Comparison of ENCODE assay signal across 8 mouse cellular contexts in the genomic region with DNA sequence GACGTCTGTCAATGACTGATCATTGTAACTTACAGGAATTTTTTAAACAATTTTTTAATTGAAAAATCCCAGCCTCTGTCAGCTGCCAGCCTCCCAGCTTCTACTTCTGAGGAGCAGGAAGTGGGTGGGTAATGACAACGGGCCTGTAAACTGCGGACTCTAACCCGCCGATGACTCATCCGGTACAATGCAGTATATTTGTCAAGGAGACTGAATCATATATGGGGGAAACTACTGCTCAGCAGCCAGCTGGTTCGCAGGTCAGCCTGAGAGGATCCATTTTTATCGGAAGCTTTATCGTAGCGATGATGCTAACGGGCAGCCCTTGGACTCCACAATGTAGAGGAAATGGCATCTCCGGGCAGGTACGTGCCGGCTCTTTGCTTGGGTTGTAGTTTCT. TPM values are rescaled to one million over a fixed set of nuclear protein-coding genes. Genes with fewer than 3 reads are reported as not detected.
A peak's percentile ranks its signal among the peaks of the same experiment; 100 is the strongest.
DNase-seq lines count a peak whose midpoint lies in the region; ATAC-seq and TF ChIP-seq lines count a peak whose summit lies in the region.

No protein-coding gene starts in this region.

- H3K36me3 ChIP-seq in kidney, postnatal 0 days (ENCODE audit: insufficient read depth, low read length), result no peaks in the 10 kb centered on the region
- H3K36me3 ChIP-seq in MEL (ENCODE audit: control insufficient read depth in 1 of 2, insufficient read depth in 2 of 2, low read length in 2 of 2), result peaks cover 0 to 12% of the 10 kb centered on the region in 2 experiments; a peak in 3 of 4 replicates
- H3K36me3 ChIP-seq in limb, embryonic 14.5 days (ENCODE audit: control insufficient read depth, insufficient read depth, low read length), result no peaks in the 10 kb centered on the region
- no peaks in the 10 kb centered on the region for H3K36me3 ChIP-seq in hindbrain, embryonic 14.5 days (replicated peaks; ENCODE audit: control insufficient read depth, insufficient read depth)
- no peaks in the 10 kb centered on the region for H3K36me3 ChIP-seq in forebrain, embryonic 13.5 days (ENCODE audit: poor library complexity, severe bottlenecking)

- peak overlapping the region; percentile 37 for H3K4me2 ChIP-seq in kidney, postnatal 0 days (ENCODE audit: low read length)
- H3K4me2 ChIP-seq in limb, embryonic 14.5 days (replicated peaks; ENCODE audit: low read depth, low read length, severe bottlenecking), result no peak overlapping the region
- H3K4me2 ChIP-seq in hindbrain, embryonic 14.5 days (replicated peaks), result no peak overlapping the region
- H3K4me2 ChIP-seq in forebrain, embryonic 13.5 days, result no peak overlapping the region

- no peak overlapping the region for H3K9ac ChIP-seq in kidney, postnatal 0 days (ENCODE audit: low read depth, low read length)
- H3K9ac ChIP-seq in MEL (ENCODE audit: control insufficient read depth, low read depth, low read length, poor library complexity, severe bottlenecking), result peak overlapping the region; percentile 22; the same call in 1 of the 2 replicates
- no peak overlapping the region for H3K9ac ChIP-seq in limb, embryonic 14.5 days (ENCODE audit: low read depth, low read length, severe bottlenecking)
- H3K9ac ChIP-seq in hindbrain, embryonic 14.5 days, result no peak overlapping the region
- H3K9ac ChIP-seq in forebrain, embryonic 13.5 days, result no peak overlapping the region

- peak in 1 of 2 experiments; percentile 54; a peak in 2 of 4 replicates for TF ChIP-seq EP300 in MEL (IDR thresholded peaks at IDR 0.05; ENCODE audit: low read depth in 1 of 2, low read length in 2 of 2)

- peaks cover 16% of the 10 kb centered on the region for H3K4me1 ChIP-seq in kidney, postnatal 0 days (replicated peaks; ENCODE audit: insufficient read depth, low read length)
- peaks cover 0 to 16% of the 10 kb centered on the region in 2 experiments; a peak in 3 of 4 replicates for H3K4me1 ChIP-seq in MEL (ENCODE audit: control insufficient read depth in 1 of 2, insufficient read depth in 2 of 2, low read length in 2 of 2)
- peaks cover 35% of the 10 kb centered on the region for H3K4me1 ChIP-seq in embryonic fibroblast, embryonic 13.5 days (ENCODE audit: control insufficient read depth, insufficient read depth, low read length)
- H3K4me1 ChIP-seq in limb, embryonic 14.5 days (ENCODE audit: control insufficient read depth, insufficient read depth, low read length), result peaks cover 32% of the 10 kb centered on the region
- H3K4me1 ChIP-seq in hindbrain, embryonic 14.5 days (replicated peaks; ENCODE audit: control insufficient read depth, insufficient read depth, low read length), result peaks cover 11% of the 10 kb centered on the region; the same call in 1 of the 2 replicates
- H3K4me1 ChIP-seq in forebrain, embryonic 13.5 days, result peaks cover 13% of the 10 kb centered on the region; the same call in 1 of the 2 replicates

- WGBS in kidney, postnatal 0 days, result 37% methylated on average over 14 of the region's 14 CpGs
- 62% methylated on average over 14 of the region's 14 CpGs for WGBS in limb, embryonic 14.5 days
- WGBS in hindbrain, embryonic 14.5 days, result 87% methylated on average over 14 of the region's 14 CpGs
- 90% methylated on average over 14 of the region's 14 CpGs for WGBS in forebrain, embryonic 13.5 days

- no peak overlapping the region for H3K4me3 ChIP-seq in kidney, postnatal 0 days (replicated peaks; ENCODE audit: low read depth, low read length)
- H3K4me3 ChIP-seq in MEL (ENCODE audit: control insufficient read depth in 1 of 2, insufficient read depth in 1 of 2, low read depth in 2 of 2, low read length in 2 of 2), result no peak overlapping the region
- H3K4me3 ChIP-seq in embryonic fibroblast, embryonic 13.5 days (ENCODE audit: insufficient read depth, low read length), result 0 out of 2 replicates have a peak overlapping the region, but pooled peaks have one; percentile 14
- H3K4me3 ChIP-seq in limb, embryonic 14.5 days (replicated peaks; ENCODE audit: low read length), result no peak overlapping the region
- H3K4me3 ChIP-seq in hindbrain, embryonic 14.5 days (replicated peaks; ENCODE audit: low read length), result no peak overlapping the region
- H3K4me3 ChIP-seq in forebrain, embryonic 13.5 days, result no peak overlapping the region

- TF ChIP-seq CTCF in kidney, postnatal 0 days (IDR thresholded peaks at IDR 0.05; ENCODE audit: low read depth), result no peak
- no peak for TF ChIP-seq CTCF in MEL (IDR thresholded peaks at IDR 0.05 in 2 of 3, conservative IDR thresholded peaks at IDR 0.05 in 1 of 3; ENCODE audit: control insufficient read depth in 1 of 3, insufficient read depth in 1 of 3, low read depth in 2 of 3, low read length in 3 of 3, poor library complexity in 1 of 3, severe bottlenecking in 1 of 3)
- TF ChIP-seq CTCF in embryonic fibroblast, embryonic 13.5 days (IDR thresholded peaks at IDR 0.05; ENCODE audit: borderline replicate concordance, insufficient read depth, low read length), result no peak

- no peaks in the 10 kb centered on the region for H3K9me3 ChIP-seq in kidney, postnatal 0 days (replicated peaks; ENCODE audit: low read length)
- no peaks in the 10 kb centered on the region for H3K9me3 ChIP-seq in MEL (replicated peaks; ENCODE audit: insufficient read depth, low read length)
- no peaks in the 10 kb centered on the region for H3K9me3 ChIP-seq in limb, embryonic 14.5 days (ENCODE audit: control insufficient read depth, low read length)
- no peaks in the 10 kb centered on the region for H3K9me3 ChIP-seq in hindbrain, embryonic 14.5 days (ENCODE audit: control insufficient read depth, low read length)
- H3K9me3 ChIP-seq in forebrain, embryonic 13.5 days (replicated peaks), result no peaks in the 10 kb centered on the region

- peaks cover 15% of the 10 kb centered on the region for H3K79me2 ChIP-seq in MEL (ENCODE audit: control insufficient read depth, insufficient read depth, low read length, poor library complexity)

- no peak for TF ChIP-seq RAD21 in MEL (IDR thresholded peaks at IDR 0.05; ENCODE audit: low read depth, low read length)

- H3K27me3 ChIP-seq in kidney, postnatal 0 days (ENCODE audit: insufficient read depth, low read length), result no peaks in the 10 kb centered on the region
- no peaks in the 10 kb centered on the region for H3K27me3 ChIP-seq in MEL (ENCODE audit: control insufficient read depth in 1 of 2, insufficient read depth in 2 of 2, low read length in 2 of 2)
- H3K27me3 ChIP-seq in limb, embryonic 14.5 days (ENCODE audit: control insufficient read depth, insufficient read depth, low read length), result no peaks in the 10 kb centered on the region
- H3K27me3 ChIP-seq in hindbrain, embryonic 14.5 days (ENCODE audit: control insufficient read depth, insufficient read depth, low read length), result no peaks in the 10 kb centered on the region
- no peaks in the 10 kb centered on the region for H3K27me3 ChIP-seq in forebrain, embryonic 13.5 days

- peak; percentile 79 for DNase-seq in kidney, postnatal 0 days (ENCODE audit: low spot score)
- DNase-seq in kidney, adult 18-20 months, result no peak
- DNase-seq in MEL (ENCODE audit: low read depth, low spot score), result peak; percentile 86
- DNase-seq in limb, embryonic 14.5 days (ENCODE audit: low spot score), result peak; percentile 30
- peak; percentile 60 to 69 for DNase-seq in right cerebral cortex, postnatal 36 days (ENCODE audit: low spot score in 2 of 2)
- DNase-seq in hindbrain, embryonic 14.5 days (ENCODE audit: low spot score), result no peak

- peak overlapping the region; percentile 69 for H3K27ac ChIP-seq in kidney, postnatal 0 days
- H3K27ac ChIP-seq in MEL (ENCODE audit: control insufficient read depth, low read depth, low read length), result peak overlapping the region; percentile 37
- peak overlapping the region; percentile 84 for H3K27ac ChIP-seq in embryonic fibroblast, embryonic 13.5 days (ENCODE audit: insufficient read depth, low read length)
- H3K27ac ChIP-seq in limb, embryonic 14.5 days (replicated peaks; ENCODE audit: low read depth, low read length), result no peak overlapping the region
- H3K27ac ChIP-seq in hindbrain, embryonic 14.5 days, result no peak overlapping the region
- H3K27ac ChIP-seq in forebrain, embryonic 13.5 days, result no peak overlapping the region

- TF ChIP-seq POLR2A in MEL (IDR thresholded peaks at IDR 0.05; ENCODE audit: control insufficient read depth in 1 of 2, insufficient read depth in 1 of 2, low read depth in 1 of 2, low read length in 2 of 2, poor library complexity in 1 of 2), result no peak
- TF ChIP-seq POLR2A in embryonic fibroblast, embryonic 13.5 days (IDR thresholded peaks at IDR 0.05; ENCODE audit: low read depth, low read length), result no peak
- TF ChIP-seq POLR2A in limb, embryonic 14.5 days (IDR thresholded peaks at IDR 0.05; ENCODE audit: borderline replicate concordance, extremely low read depth, insufficient read depth, insufficient read length), result no peak

- ATAC-seq in kidney, postnatal 0 days (replicated peaks; ENCODE audit: low FRiP score, low read depth), result peak; percentile 78
- ATAC-seq in limb, embryonic 14.5 days (ENCODE audit: low FRiP score, low read depth), result no peak
- no peak for ATAC-seq in hindbrain, embryonic 14.5 days (ENCODE audit: low FRiP score)
- no peak for ATAC-seq in forebrain, embryonic 13.5 days

TF ChIP-seq in MEL, 35 proteins besides CTCF, POLR2A, EP300 and RAD21 (continues in another document):
- TF ChIP-seq RCOR1 (IDR thresholded peaks at IDR 0.05; ENCODE audit: low read depth, low read length) (no peak), JUND (IDR thresholded peaks at IDR 0.05; ENCODE audit: low read depth, low read length) (peak; percentile 91), NELFE (IDR thresholded peaks at IDR 0.05; ENCODE audit: low read depth, low read length) (no peak), TCF12 (IDR thresholded peaks at IDR 0.05; ENCODE audit: low read depth, low read length) (no peak), MYB (IDR thresholded peaks at IDR 0.05; ENCODE audit: low read depth, low read length) (no peak), NRF1 (IDR thresholded peaks at IDR 0.05; ENCODE audit: insufficient read depth, low read depth, low read length, poor library complexity, severe bottlenecking) (no peak), GATA1 (IDR thresholded peaks at IDR 0.05; ENCODE audit: low read depth, low read length) (no peak), MAX (IDR thresholded peaks at IDR 0.05; ENCODE audit: low read length) (no peak), ETS1 (IDR thresholded peaks at IDR 0.05; ENCODE audit: low read depth, low read length) (peak; percentile 62), MXI1 (IDR thresholded peaks at IDR 0.05; ENCODE audit: low read depth, low read length) (no peak)

RNA-seq across cellular contexts. Expression of gene Spred2, which starts 55.2 kb away (rescaled TPM):
- polyA plus RNA-seq in kidney, postnatal 0 days (2015; fragmentation: Nextera tagmentation; extraction: Ambion mirVana), result 7.9 and 8.5 TPM in 2 replicates
- total RNA-seq in MEL (2012; rRNA removed), result 7.8 and 10.8 TPM in 2 replicates
- polyA plus RNA-seq in MEL (2012; ENCODE audit: insufficient read depth in 1 of 2, insufficient read length in 2 of 2, low read depth in 1 of 2, low replicate concordance in 2 of 2, missing spikeins in 1 of 2), result 10 to 100 TPM; 25.9 to 76.0 TPM
- polyA plus RNA-seq in embryonic fibroblast, embryonic 13.5 days (2011; ENCODE audit: insufficient read length, low read depth, missing spikeins), result 26.3 and 27.7 TPM in 2 replicates
- 25.4 and 28.4 TPM in 2 replicates for polyA plus RNA-seq in limb, embryonic 14.5 days (2012; rRNA removed)
- 8.5 TPM in 2 replicates for polyA plus RNA-seq in limb, embryonic 14.5 days (2014; fragmentation: Nextera tagmentation; extraction: Ambion mirVana)
- polyA plus RNA-seq in hindbrain, embryonic 14.5 days (2014; fragmentation: Nextera tagmentation; extraction: Ambion mirVana), result 6.4 and 8.0 TPM in 2 replicates
- polyA plus RNA-seq in forebrain, embryonic 13.5 days (2015; fragmentation: Nextera tagmentation; extraction: Ambion mirVana), result 6.9 and 7.6 TPM in 2 replicates

Comparison
In these comparisons a context has a peak if more than half of its experiments do, and no peak if none do; other contexts are left out.
1. DNase-seq: peak in kidney, postnatal 0 days (single experiment), MEL (single experiment), limb, embryonic 14.5 days (single experiment) and right cerebral cortex, postnatal 36 days (2 of 2); none in kidney, adult 18-20 months (single experiment) and hindbrain, embryonic 14.5 days (single experiment).
2. H3K27ac ChIP-seq: peak in kidney, postnatal 0 days (single experiment), MEL (single experiment) and embryonic fibroblast, embryonic 13.5 days (single experiment); none in limb, embryonic 14.5 days (single experiment), hindbrain, embryonic 14.5 days (single experiment) and forebrain, embryonic 13.5 days (single experiment).